Mouse (Mus musculus) midbrain, embryonic 13.5 days (tissue): ENCODE measurements around the gene Dkkl1. TPM values are rescaled to one million over a fixed set of nuclear protein-coding genes. Genes with fewer than 3 reads are reported as not detected.
"Not testable (repeated sequence)": the region's sequence is repeated elsewhere in the genome, so short reads cannot be mapped to it uniquely, and the experiment has no call there.

Experiments
- ATAC-seq: fragments of 200-750 bp; cut with Nextera tagmentation; 2 replicates; pipeline ENCODE4 v1.8.0; 2017; ENCODE audit warnings: mild to moderate bottlenecking, moderate TSS enrichment, moderate library complexity
- H3K27ac ChIP-seq: fragments of 300-500 bp; sonication (generic); 2 replicates; pipeline ENCODE4 v1.5.1; 2015; ENCODE audit warnings: inconsistent platforms, mild to moderate bottlenecking, moderate library complexity
- H3K27me3 ChIP-seq: fragments of 300-500 bp; sonication (generic); 2 replicates; pipeline ENCODE4 v1.6.1; 2015; ENCODE audit warnings: mild to moderate bottlenecking, inconsistent platforms
- H3K36me3 ChIP-seq: fragments of 300-500 bp; sonication (generic); 2 replicates; pipeline ENCODE4 v1.6.1; 2015; ENCODE audit warnings: mild to moderate bottlenecking, inconsistent platforms
- H3K4me1 ChIP-seq: fragments of 300-500 bp; sonication (generic); replicated peaks from 2 replicates; pipeline ENCODE4 v1.6.1; 2015; ENCODE audit warnings: inconsistent platforms
- H3K4me2 ChIP-seq: fragments of 300-500 bp; sonication (generic); replicated peaks from 2 replicates; pipeline ENCODE4 v1.6.1; 2015; ENCODE audit warnings: moderate library complexity, mild to moderate bottlenecking, inconsistent platforms
- H3K4me3 ChIP-seq: fragments of 300-500 bp; sonication (generic); replicated peaks from 2 replicates; pipeline ENCODE4 v1.5.1; 2015; ENCODE audit warnings: mild to moderate bottlenecking, inconsistent platforms
- H3K9ac ChIP-seq: fragments of 300-500 bp; sonication (generic); replicated peaks from 2 replicates; pipeline ENCODE4 v1.6.1; 2015; ENCODE audit warnings: mild to moderate bottlenecking, inconsistent platforms
- H3K9me3 ChIP-seq: fragments of 300-500 bp; sonication (generic); 2 replicates; pipeline ENCODE4 v1.6.1; 2016; ENCODE audit warnings: mild to moderate bottlenecking, inconsistent platforms
- WGBS: fragments of 180-500 bp; shearing (Covaris S2); methylation state at CpG from one replicate; pipeline ENCODE4 v1.1.7; 2015; 5-methylcytosine and 5-hydroxymethylcytosine counted together
- polyA plus RNA-seq: library from polyadenylated mRNA; unstranded; fragments of >200 nt; fragmentation: Nextera tagmentation; extraction: Ambion mirVana; gene quantifications from 2 replicates; pipeline ENCODE4 v1.2.1, GENCODE M21; 2015

Dkkl1 gene
- 1.5 and 1.6 TPM in 2 replicates for polyA plus RNA-seq

- Histone ChIP-seq H3K4me2 (peak within 1 kb of the TSS; percentile 29), H3K9me3 (no peaks in the 10 kb centered on the region), H3K27me3 (peaks cover 33% of the 10 kb centered on the region), H3K27ac (no peak within 1 kb of the TSS), H3K4me3 (no peak within 1 kb of the TSS), H3K36me3 (no peaks in the 10 kb centered on the region), H3K4me1 (peaks cover 16% of the 10 kb centered on the region), H3K9ac (no peak within 1 kb of the TSS)
- 7% methylated on average over 17 of the region's 17 CpGs for WGBS
- no peak for ATAC-seq
These were observed at the start of gene Dkkl1 for GRCm38 (mm10) chr7:45211851-45212251. Gene Dkkl1, minus strand, starts transcription at chr7:45212147.

GRCm38 (mm10) chr7:45259281-45259680 is 47.3 kb upstream of the Dkkl1 start:
- Histone ChIP-seq H3K27ac (no peak overlapping the region), H3K4me3 (no peak overlapping the region), H3K4me1 (no peaks in the 10 kb centered on the region), H3K27me3 (no peaks in the 10 kb centered on the region), H3K36me3 (no peaks in the 10 kb centered on the region), H3K4me2 (no peak overlapping the region), H3K9me3 (no peaks in the 10 kb centered on the region), H3K9ac (no peak overlapping the region)
- WGBS = 86% methylated on average over 8 of the region's 8 CpGs
- no peak for ATAC-seq

- Histone ChIP-seq H3K4me3 (no peak overlapping the region), H3K4me2 (no peak overlapping the region), H3K27ac (no peak overlapping the region), H3K4me1 (no peaks in the 10 kb centered on the region), H3K36me3 (no peaks in the 10 kb centered on the region), H3K27me3 (no peaks in the 10 kb centered on the region), H3K9me3 (no peaks in the 10 kb centered on the region), H3K9ac (no peak overlapping the region)
- ATAC-seq = no peak
- WGBS = 68% methylated on average over 11 of the region's 11 CpGs
These were observed 45.3 kb upstream of the Dkkl1 start for GRCm38 (mm10) chr7:45257063-45257840.

GRCm38 (mm10) chr7:45255822-45256221 is 43.9 kb upstream of the Dkkl1 start:
- H3K9ac ChIP-seq, H3K4me2 ChIP-seq, H3K36me3 ChIP-seq, H3K9me3 ChIP-seq, H3K4me3 ChIP-seq, H3K27me3 ChIP-seq, H3K4me1 ChIP-seq, ATAC-seq, H3K27ac ChIP-seq: not testable (repeated sequence)
- 83% methylated on average over 7 of the region's 7 CpGs for WGBS

- ATAC-seq = no peak
- Histone ChIP-seq H3K9me3 (no peaks in the 10 kb centered on the region), H3K27ac (no peak overlapping the region), H3K27me3 (no peaks in the 10 kb centered on the region), H3K4me1 (no peaks in the 10 kb centered on the region), H3K9ac (no peak overlapping the region), H3K36me3 (no peaks in the 10 kb centered on the region), H3K4me2 (no peak overlapping the region), H3K4me3 (no peak overlapping the region)
- 91% methylated on average over 8 of the region's 8 CpGs for WGBS
These were observed 41.9 kb upstream of the Dkkl1 start for GRCm38 (mm10) chr7:45253806-45254205.

GRCm38 (mm10) chr7:45247666-45248065 is 35.7 kb upstream of the Dkkl1 start:
- no peaks in the 10 kb centered on the region for H3K4me1 ChIP-seq
- no peak for ATAC-seq
- no peak overlapping the region for H3K9ac ChIP-seq
- H3K4me2 ChIP-seq = no peak overlapping the region
- no peaks in the 10 kb centered on the region for H3K9me3 ChIP-seq
- H3K36me3 ChIP-seq = no peaks in the 10 kb centered on the region
- H3K27ac ChIP-seq = no peak overlapping the region
- H3K27me3 ChIP-seq = no peaks in the 10 kb centered on the region
- 39% methylated on average over 3 of the region's 3 CpGs for WGBS
- no peak overlapping the region for H3K4me3 ChIP-seq

- no peak overlapping the region for H3K27ac ChIP-seq
- H3K4me2 ChIP-seq = peak overlapping the region; percentile 61
- no peaks in the 10 kb centered on the region for H3K36me3 ChIP-seq
- peaks cover 10% of the 10 kb centered on the region for H3K4me1 ChIP-seq
- H3K4me3 ChIP-seq = peak overlapping the region; percentile 32; the same call in 1 of the 2 replicates
- peaks cover 49% of the 10 kb centered on the region for H3K27me3 ChIP-seq
- peak overlapping the region; percentile 42 for H3K9ac ChIP-seq
- 77% methylated on average over 6 of the region's 6 CpGs for WGBS
- ATAC-seq = no peak
- H3K9me3 ChIP-seq = no peaks in the 10 kb centered on the region
These were observed 29.4 kb upstream of the Dkkl1 start for GRCm38 (mm10) chr7:45241389-45241749.

GRCm38 (mm10) chr7:45240633-45241388 is 28.9 kb upstream of the Dkkl1 start, which contains the start of gene Slc6a16:
Gene Slc6a16, plus strand, starts transcription at chr7:45241085.
- H3K4me2 ChIP-seq = peak within 1 kb of the TSS; percentile 61
- H3K27me3 ChIP-seq = peaks cover 49% of the 10 kb centered on the region
- no peaks in the 10 kb centered on the region for H3K36me3 ChIP-seq
- H3K4me1 ChIP-seq = peaks cover 11% of the 10 kb centered on the region
- 9% methylated on average over 52 of the region's 53 CpGs for WGBS
- H3K27ac ChIP-seq = no peak within 1 kb of the TSS
- no peaks in the 10 kb centered on the region for H3K9me3 ChIP-seq
- peak within 1 kb of the TSS; percentile 32 for H3K4me3 ChIP-seq
- peak within 1 kb of the TSS; percentile 42 for H3K9ac ChIP-seq
- peak; percentile 37 for ATAC-seq

GRCm38 (mm10) chr7:45240109-45240508 is 28.2 kb upstream of the Dkkl1 start:
- Histone ChIP-seq H3K27ac (no peak overlapping the region), H3K4me3 (no peak overlapping the region), H3K9ac (no peak overlapping the region), H3K27me3 (peaks cover 49% of the 10 kb centered on the region), H3K4me2 (peak overlapping the region; percentile 61; the same call in 1 of the 2 replicates), H3K9me3 (no peaks in the 10 kb centered on the region), H3K4me1 (peaks cover 18% of the 10 kb centered on the region), H3K36me3 (no peaks in the 10 kb centered on the region)
- no peak for ATAC-seq
- WGBS = 58% methylated on average over 7 of the region's 7 CpGs

GRCm38 (mm10) chr7:45238723-45239496 is 27.0 kb upstream of the Dkkl1 start, which contains the start of gene Cd37:
Gene Cd37, minus strand, starts transcription at chr7:45239115.
- Histone ChIP-seq H3K4me2 (no peak within 1 kb of the TSS), H3K36me3 (no peaks in the 10 kb centered on the region), H3K4me1 (peaks cover 30% of the 10 kb centered on the region), H3K27ac (no peak within 1 kb of the TSS), H3K4me3 (no peak within 1 kb of the TSS), H3K27me3 (peaks cover 49% of the 10 kb centered on the region), H3K9me3 (no peaks in the 10 kb centered on the region), H3K9ac (no peak within 1 kb of the TSS)
- ATAC-seq = no peak
- WGBS = 42% methylated on average over 20 of the region's 20 CpGs

GRCm38 (mm10) chr7:45237747-45238699 is 26.1 kb upstream of the Dkkl1 start:
- H3K9ac ChIP-seq = no peak overlapping the region
- no peak for ATAC-seq
- H3K36me3 ChIP-seq = 0 out of 2 replicates have a peak, but pooled peaks cover under 1% of the 10 kb centered on the region
- H3K4me2 ChIP-seq = no peak overlapping the region
- no peak overlapping the region for H3K4me3 ChIP-seq
- WGBS = 75% methylated on average over 17 of the region's 17 CpGs
- H3K9me3 ChIP-seq = no peaks in the 10 kb centered on the region
- peaks cover 39% of the 10 kb centered on the region for H3K4me1 ChIP-seq
- no peak overlapping the region for H3K27ac ChIP-seq
- peaks cover 49% of the 10 kb centered on the region for H3K27me3 ChIP-seq
